Mouse (Mus musculus) hindbrain, embryonic 16.5 days (tissue): ENCODE data around the gene Dctn1. TPM values are rescaled to one million over a fixed set of nuclear protein-coding genes. Genes with fewer than 3 reads are reported as not detected.
A peak's percentile ranks its signal among the peaks of the same experiment; 100 is the strongest.

Source experiments
- ATAC-seq: fragments of 200-750 bp; cut with Nextera tagmentation; 2 replicates; pipeline ENCODE4 v1.8.0; 2017; ENCODE audit warnings: moderate TSS enrichment, moderate library complexity
- H3K27ac ChIP-seq: fragments of 300-500 bp; sonication (generic); 2 replicates; pipeline ENCODE4 v1.5.1; 2014; ENCODE audit warnings: low read depth, mild to moderate bottlenecking, control low read depth, low read length, moderate library complexity
- H3K27me3 ChIP-seq: fragments of 300-500 bp; sonication (generic); replicated peaks from 2 replicates; pipeline ENCODE4 v1.6.1; 2014; ENCODE audit warnings: low read length; ENCODE audit not compliant: control insufficient read depth, insufficient read depth
- H3K36me3 ChIP-seq: fragments of 300-500 bp; sonication (generic); 2 replicates; pipeline ENCODE4 v1.6.1; 2014; ENCODE audit warnings: mild to moderate bottlenecking, low read length, moderate library complexity, mixed read lengths; ENCODE audit not compliant: control insufficient read depth, insufficient read depth
- H3K4me1 ChIP-seq: fragments of 300-500 bp; sonication (generic); 2 replicates; pipeline ENCODE4 v1.6.1; 2014; ENCODE audit warnings: low read depth, low read length; ENCODE audit not compliant: control insufficient read depth, insufficient read depth
- H3K4me2 ChIP-seq: fragments of 300-500 bp; sonication (generic); 2 replicates; pipeline ENCODE4 v1.6.1; 2014; ENCODE audit warnings: mild to moderate bottlenecking, low read length, control low read depth, moderate library complexity
- H3K4me3 ChIP-seq: fragments of 300-500 bp; sonication (generic); 2 replicates; pipeline ENCODE4 v1.5.1; 2014; ENCODE audit warnings: mild to moderate bottlenecking, low read length, control low read depth, moderate library complexity
- H3K9ac ChIP-seq: fragments of 300-500 bp; sonication (generic); 2 replicates; pipeline ENCODE4 v1.6.1; 2014; ENCODE audit warnings: low read depth, mild to moderate bottlenecking, control low read depth, low read length, moderate library complexity
- H3K9me3 ChIP-seq: fragments of 300-500 bp; sonication (generic); 2 replicates; pipeline ENCODE4 v1.6.1; 2014; ENCODE audit warnings: mild to moderate bottlenecking, low read length, moderate library complexity; ENCODE audit not compliant: control insufficient read depth
- WGBS: fragments of 180-500 bp; shearing (Covaris S2); extraction: QIAGEN DNeasy Blood & Tissue Kit; methylation state at CpG from one replicate; pipeline ENCODE4 v1.1.7; 2014; 5-methylcytosine and 5-hydroxymethylcytosine counted together
- polyA plus RNA-seq: library from polyadenylated mRNA; unstranded; fragments of >200 nt; fragmentation: Nextera tagmentation; extraction: Ambion mirVana; gene quantifications from 2 replicates; pipeline ENCODE4 v1.2.1, GENCODE M21; 2015

Gene Dctn1
- polyA plus RNA-seq, 1 experiment from 2014 or later, result 155 TPM

DNA sequence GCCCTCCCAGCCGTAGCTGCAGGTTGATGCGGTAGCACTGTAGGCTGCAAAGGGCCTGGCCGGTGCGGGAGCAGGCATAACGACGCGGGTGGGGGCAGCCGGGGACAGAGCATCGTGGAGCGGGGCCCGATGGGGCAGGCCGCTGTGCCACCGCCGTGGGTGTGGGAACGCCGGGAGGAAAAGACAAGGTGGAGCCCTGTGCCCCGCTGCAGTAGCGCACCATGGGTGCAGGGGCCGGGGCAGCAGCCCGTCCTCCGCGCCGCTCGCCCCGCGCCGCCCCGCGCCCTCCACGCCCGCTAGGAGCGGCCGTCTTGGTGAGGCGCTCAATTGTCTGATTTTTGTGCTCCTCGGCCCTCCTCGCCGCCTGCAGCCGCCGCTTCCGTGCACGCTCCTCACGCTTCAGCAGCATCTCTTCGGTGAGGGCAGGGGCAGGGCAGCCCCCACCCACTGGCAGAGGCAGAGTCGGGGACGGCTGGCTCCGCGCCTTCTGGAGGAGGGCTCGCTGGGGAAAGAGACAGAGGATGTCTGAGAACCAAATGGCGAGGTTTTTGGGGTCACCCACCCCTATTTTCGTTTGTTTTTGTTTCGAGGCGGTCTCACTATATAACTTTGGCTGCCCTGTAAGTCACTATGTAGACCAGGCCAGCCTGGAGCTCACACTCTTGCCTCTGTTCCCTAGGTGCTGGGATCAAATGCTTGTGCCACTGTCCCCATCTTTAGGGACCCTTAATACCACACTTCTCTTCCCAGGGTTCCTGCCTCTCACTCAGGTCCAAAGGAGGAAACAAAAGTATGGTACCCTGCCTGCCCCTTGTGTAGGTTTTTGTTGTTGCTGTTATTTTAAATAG lies 43.6 kb upstream of the Dctn1 start:
- H3K27me3 ChIP-seq, result no peaks in the 10 kb centered on the region
- ATAC-seq, result 0 out of 2 replicates have a peak, but pooled peaks have one; percentile 1
- under 1% methylated on average over 29 of the region's 52 CpGs for WGBS

DNA sequence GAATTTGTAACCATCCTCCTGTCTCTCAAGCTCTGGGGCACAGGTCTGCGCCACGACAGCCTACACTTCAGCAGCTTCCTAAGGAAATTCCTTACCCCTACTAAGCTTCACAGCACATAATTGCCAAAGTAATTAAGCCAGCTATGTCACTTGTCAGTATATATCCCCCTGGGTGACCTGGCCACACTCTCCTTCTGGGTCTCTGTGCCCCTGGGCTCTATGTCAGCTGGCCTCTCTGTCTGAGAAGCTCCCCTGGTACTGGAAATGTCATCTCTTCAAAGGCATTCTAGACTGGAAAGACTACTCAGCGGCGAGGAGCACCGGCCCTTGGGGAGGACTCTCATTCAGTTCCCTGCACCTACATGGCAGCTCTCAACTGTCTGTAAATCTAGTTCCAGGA lies 42.8 kb upstream of the Dctn1 start:
- ATAC-seq, result no peak
- WGBS, result 56% methylated on average over 5 of the region's 5 CpGs
- no peak overlapping the region for H3K27ac ChIP-seq
- H3K4me1 ChIP-seq, result peaks cover 40% of the 10 kb centered on the region
- H3K36me3 ChIP-seq, result peaks cover 7% of the 10 kb centered on the region; the same call in 1 of the 2 replicates
- H3K4me2 ChIP-seq, result peak overlapping the region; percentile 98
- H3K27me3 ChIP-seq, result no peaks in the 10 kb centered on the region
- no peak overlapping the region for H3K9ac ChIP-seq
- no peak overlapping the region for H3K4me3 ChIP-seq
- no peaks in the 10 kb centered on the region for H3K9me3 ChIP-seq

More for the DNA sequence above, 43.6 kb upstream of the Dctn1 start:
- H3K36me3 ChIP-seq, result peaks cover 14% of the 10 kb centered on the region; the same call in 1 of the 2 replicates
- H3K4me2 ChIP-seq, result peak overlapping the region; percentile 98
- peak overlapping the region; percentile 86 for H3K9ac ChIP-seq
- H3K4me3 ChIP-seq, result peak overlapping the region; percentile 80
- H3K4me1 ChIP-seq, result peaks cover 40% of the 10 kb centered on the region
- H3K9me3 ChIP-seq, result no peaks in the 10 kb centered on the region
- peak overlapping the region; percentile 96 for H3K27ac ChIP-seq

DNA sequence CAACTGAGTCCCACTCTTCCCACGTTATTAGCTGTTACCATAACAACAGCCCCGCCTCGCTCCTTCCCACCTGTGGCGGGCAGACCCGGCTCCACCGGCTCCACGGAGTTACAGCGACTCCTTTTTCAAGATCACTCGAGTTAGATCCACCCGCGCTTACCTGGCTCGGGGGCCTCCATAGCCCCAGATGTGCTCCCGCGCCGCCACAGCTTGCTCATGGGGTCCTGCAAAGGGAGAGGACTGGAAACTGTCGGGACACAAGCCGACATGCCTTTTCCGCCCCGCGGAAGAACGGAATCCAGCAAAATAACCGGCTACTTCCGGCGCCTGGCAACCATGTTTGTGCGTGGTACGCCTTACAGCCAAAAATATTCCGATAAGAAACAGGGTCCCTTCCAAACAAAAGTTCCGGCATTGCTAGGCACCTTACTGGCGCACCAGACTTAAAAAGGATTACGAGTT lies 40.8 kb upstream of the Dctn1 start:
- H3K4me1 ChIP-seq, result peaks cover 33% of the 10 kb centered on the region
- ATAC-seq, result peak; percentile 40
- peak overlapping the region; percentile 66 for H3K27ac ChIP-seq
- H3K9me3 ChIP-seq, result no peaks in the 10 kb centered on the region
- peaks cover 2% of the 10 kb centered on the region; the same call in 1 of the 2 replicates for H3K36me3 ChIP-seq
- peak overlapping the region; percentile 77 for H3K9ac ChIP-seq
- H3K27me3 ChIP-seq, result no peaks in the 10 kb centered on the region
- peak overlapping the region; percentile 89 for H3K4me3 ChIP-seq
- peak overlapping the region; percentile 94 for H3K4me2 ChIP-seq
- WGBS, result under 1% methylated on average over 30 of the region's 30 CpGs

DNA sequence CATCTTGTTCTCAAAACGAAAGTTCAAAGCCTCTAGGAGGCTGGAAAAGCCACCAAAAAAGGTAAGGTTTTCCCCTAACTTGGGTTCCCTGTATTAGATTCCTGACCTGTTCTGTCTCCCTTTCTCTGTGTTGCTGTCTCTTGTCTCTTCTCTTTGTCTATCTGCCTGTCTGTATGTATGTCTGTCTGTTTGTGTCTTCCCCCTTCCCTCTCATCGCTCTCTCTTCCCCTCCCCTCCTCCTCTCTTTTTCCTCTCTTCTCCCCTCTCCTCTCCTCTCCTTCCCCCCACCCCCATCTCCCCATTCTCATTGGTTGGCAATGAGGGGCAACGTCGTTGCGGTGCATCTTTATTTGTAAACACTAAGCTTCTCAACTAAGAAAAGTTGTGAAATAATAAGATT lies 40.4 kb upstream of the Dctn1 start, which contains the start of gene Ino80b:
Gene Ino80b, minus strand, starts transcription at position 101 of the 400 bp plus-strand sequence.
- WGBS, result 30% methylated on average over 5 of the region's 5 CpGs
- peak within 1 kb of the TSS; percentile 89 for H3K4me3 ChIP-seq
- peaks cover 2% of the 10 kb centered on the region; the same call in 1 of the 2 replicates for H3K36me3 ChIP-seq
- peak within 1 kb of the TSS; percentile 66 for H3K27ac ChIP-seq
- H3K4me2 ChIP-seq, result peak within 1 kb of the TSS; percentile 94
- H3K4me1 ChIP-seq, result peaks cover 29% of the 10 kb centered on the region
- H3K27me3 ChIP-seq, result no peaks in the 10 kb centered on the region
- H3K9me3 ChIP-seq, result no peaks in the 10 kb centered on the region
- ATAC-seq, result no peak
- peak within 1 kb of the TSS; percentile 77 for H3K9ac ChIP-seq

DNA sequence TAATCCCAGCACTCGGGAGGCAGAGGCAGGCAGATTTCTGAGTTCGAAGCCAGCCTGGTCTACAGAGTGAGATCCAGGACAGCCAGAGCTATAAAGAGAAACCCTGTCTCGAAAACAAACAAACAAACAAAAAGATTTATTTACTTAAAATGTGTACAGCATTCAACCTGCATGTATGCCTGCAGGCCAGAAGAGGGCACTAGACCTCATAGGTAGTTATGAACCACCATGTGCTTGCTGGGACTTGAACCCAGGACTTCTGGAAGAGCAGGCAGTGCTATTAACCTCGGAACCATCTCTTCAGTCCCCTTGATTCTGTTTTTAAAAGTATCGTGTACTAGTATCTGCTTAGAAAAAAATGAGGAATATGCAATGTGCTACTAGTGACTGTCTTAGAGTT lies 38.3 kb upstream of the Dctn1 start:
- no peak for ATAC-seq
- no peaks in the 10 kb centered on the region for H3K27me3 ChIP-seq
- no peak overlapping the region for H3K9ac ChIP-seq
- H3K4me2 ChIP-seq, result no peak overlapping the region
- peaks cover 18% of the 10 kb centered on the region for H3K4me1 ChIP-seq
- peaks cover 2% of the 10 kb centered on the region; the same call in 1 of the 2 replicates for H3K36me3 ChIP-seq
- H3K4me3 ChIP-seq, result no peak overlapping the region
- no peak overlapping the region for H3K27ac ChIP-seq
- H3K9me3 ChIP-seq, result no peaks in the 10 kb centered on the region
- WGBS, result 94% methylated on average over 5 of the region's 5 CpGs

DNA sequence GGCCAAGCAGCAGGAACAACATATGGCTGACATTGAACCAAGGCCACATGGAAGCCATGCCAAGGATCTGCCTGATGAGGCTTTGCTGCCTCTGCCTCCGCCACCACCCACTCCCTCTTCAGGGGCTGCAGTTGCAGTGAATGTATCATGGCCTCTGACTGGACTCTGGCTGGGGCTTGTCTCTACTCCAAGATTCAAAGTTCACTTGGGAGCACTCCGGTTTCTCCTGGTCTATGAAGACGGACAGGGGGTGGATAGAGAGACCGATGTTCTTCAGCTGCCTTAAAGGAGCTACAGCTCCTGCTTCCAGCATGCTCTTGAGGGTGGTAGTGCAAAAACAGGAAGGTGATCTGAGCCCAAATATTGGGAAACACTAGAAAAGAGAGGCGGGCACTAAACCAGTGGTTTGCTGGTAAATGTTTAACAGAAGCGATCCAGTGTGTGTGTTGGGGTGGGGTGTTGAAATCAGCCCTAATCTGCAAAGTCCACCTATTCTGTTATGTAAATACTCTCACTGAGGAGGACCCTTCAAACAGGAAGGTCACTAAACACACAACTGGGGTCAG lies 34.2 kb upstream of the Dctn1 start:
- WGBS, result 76% methylated on average over 6 of the region's 6 CpGs
- Histone ChIP-seq H3K9ac (no peak overlapping the region), H3K4me2 (no peak overlapping the region), H3K4me3 (no peak overlapping the region), H3K27me3 (peaks cover 8% of the 10 kb centered on the region; the same call in 1 of the 2 replicates), H3K4me1 (peaks cover 9% of the 10 kb centered on the region; the same call in 1 of the 2 replicates), H3K36me3 (no peaks in the 10 kb centered on the region), H3K9me3 (no peaks in the 10 kb centered on the region), H3K27ac (no peak overlapping the region)
- ATAC-seq, result no peak

DNA sequence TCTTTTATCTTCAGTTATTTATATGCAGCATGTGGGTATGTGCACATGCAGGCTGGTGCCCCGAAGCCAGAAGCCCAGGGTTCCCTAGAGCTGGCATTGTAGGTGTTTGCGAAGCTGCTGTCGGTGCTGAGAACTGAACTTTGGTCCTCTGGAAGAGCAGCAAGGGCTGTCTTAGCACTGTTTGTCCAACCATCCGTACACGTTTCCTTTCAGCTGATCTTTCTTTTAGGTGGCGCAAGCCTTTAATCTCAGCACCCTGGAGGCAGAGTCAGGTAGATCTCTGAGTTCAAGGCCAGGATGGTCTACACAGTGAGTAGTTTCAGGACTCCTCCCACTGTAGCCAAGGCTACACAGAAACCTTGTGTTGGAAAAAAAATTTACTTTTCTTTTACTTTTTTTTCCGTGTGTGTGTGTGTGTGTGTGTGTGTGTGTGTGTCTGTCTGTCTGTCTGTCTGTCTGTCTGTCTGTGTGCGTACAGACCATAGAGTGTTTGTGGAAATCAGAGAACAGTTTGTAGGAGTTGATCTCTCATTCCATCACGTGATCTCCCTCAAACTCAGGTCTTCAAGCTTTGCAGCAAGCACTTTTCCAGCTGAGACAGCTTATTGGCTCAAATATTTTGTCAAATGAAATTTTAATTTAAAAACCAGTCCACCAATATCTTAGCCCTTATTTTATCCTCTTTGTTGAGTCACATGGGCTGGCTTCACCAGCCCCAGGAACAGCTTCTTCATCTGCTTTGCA lies 33.4 kb upstream of the Dctn1 start:
- Histone ChIP-seq H3K4me1 (peaks cover 9% of the 10 kb centered on the region; the same call in 1 of the 2 replicates), H3K9me3 (no peaks in the 10 kb centered on the region), H3K4me2 (no peak overlapping the region), H3K36me3 (no peaks in the 10 kb centered on the region), H3K27me3 (peaks cover 8% of the 10 kb centered on the region; the same call in 1 of the 2 replicates), H3K4me3 (no peak overlapping the region), H3K9ac (no peak overlapping the region), H3K27ac (no peak overlapping the region)
- WGBS, result 88% methylated on average over 9 of the region's 9 CpGs
- no peak for ATAC-seq

DNA sequence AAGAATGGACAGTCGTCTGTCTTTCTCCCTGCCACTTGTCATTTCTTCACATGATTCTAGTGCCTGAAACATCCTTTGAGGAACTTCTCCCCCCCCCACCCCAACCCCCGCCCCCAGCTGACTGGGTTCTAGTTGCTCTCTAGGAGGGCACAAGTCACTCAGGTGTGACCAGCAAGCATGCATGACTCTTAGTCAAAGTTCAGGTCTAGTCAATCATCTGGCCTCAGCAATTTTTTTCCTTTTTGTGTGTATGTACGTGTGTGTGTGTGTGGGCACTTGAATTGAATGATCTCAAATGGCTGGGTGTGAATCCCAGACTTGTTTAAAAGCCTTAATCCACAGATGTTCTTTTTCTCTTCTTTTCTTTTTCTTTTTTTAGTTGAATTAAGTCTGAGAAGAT lies 31.5 kb upstream of the Dctn1 start:
- no peak overlapping the region for H3K4me3 ChIP-seq
- peaks cover 12% of the 10 kb centered on the region; the same call in 1 of the 2 replicates for H3K4me1 ChIP-seq
- no peak overlapping the region for H3K9ac ChIP-seq
- no peak overlapping the region for H3K27ac ChIP-seq
- no peak for ATAC-seq
- H3K4me2 ChIP-seq, result no peak overlapping the region
- H3K9me3 ChIP-seq, result no peaks in the 10 kb centered on the region
- 74% methylated on average over 3 of the region's 3 CpGs for WGBS
- H3K27me3 ChIP-seq, result peaks cover 8% of the 10 kb centered on the region; the same call in 1 of the 2 replicates
- H3K36me3 ChIP-seq, result no peaks in the 10 kb centered on the region
